Mouse (Mus musculus): ENCODE measurements around the gene Ephb2. TPM values are rescaled to one million over a fixed set of nuclear protein-coding genes. Genes with fewer than 3 reads are reported as not detected.

The Ephb2 gene
- polyA plus RNA-seq, 1 experiment from 2014 or later: 22.0 TPM

DNA sequence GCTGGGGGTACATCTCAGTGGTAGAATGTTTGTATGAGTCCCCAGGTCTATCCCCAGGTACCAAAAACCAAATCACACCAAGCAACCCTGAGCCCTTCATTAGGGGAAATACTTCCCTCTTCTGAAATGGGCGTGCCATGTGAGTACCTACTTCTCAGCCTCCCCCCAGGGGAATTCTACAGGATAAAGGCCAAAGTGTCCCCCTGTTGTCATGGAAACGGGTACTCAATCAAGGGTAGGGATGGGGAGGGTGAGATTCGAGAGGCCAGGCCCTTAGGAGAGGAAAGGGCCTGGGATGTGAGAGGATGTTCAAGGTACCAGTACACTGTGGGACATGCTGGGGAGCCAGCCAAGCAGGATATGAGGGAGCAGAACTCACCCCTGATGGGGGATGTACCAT lies 61.6 kb downstream of the Ephb2 start:
- Histone ChIP-seq H3K27me3 (replicated peaks) (no peaks in the 10 kb centered on the region), H3K36me3 (peaks cover 20% of the 10 kb centered on the region), H3K9ac (no peak overlapping the region), H3K4me1 (peaks cover 69% of the 10 kb centered on the region), H3K4me2 (replicated peaks) (no peak overlapping the region), H3K4me3 (no peak overlapping the region), H3K27ac (no peak overlapping the region), H3K9me3 (no peaks in the 10 kb centered on the region)
- 34% methylated on average over 3 of the region's 3 CpGs for WGBS
- no peak for ATAC-seq (ENCODE audit: low FRiP score, low read depth)

DNA sequence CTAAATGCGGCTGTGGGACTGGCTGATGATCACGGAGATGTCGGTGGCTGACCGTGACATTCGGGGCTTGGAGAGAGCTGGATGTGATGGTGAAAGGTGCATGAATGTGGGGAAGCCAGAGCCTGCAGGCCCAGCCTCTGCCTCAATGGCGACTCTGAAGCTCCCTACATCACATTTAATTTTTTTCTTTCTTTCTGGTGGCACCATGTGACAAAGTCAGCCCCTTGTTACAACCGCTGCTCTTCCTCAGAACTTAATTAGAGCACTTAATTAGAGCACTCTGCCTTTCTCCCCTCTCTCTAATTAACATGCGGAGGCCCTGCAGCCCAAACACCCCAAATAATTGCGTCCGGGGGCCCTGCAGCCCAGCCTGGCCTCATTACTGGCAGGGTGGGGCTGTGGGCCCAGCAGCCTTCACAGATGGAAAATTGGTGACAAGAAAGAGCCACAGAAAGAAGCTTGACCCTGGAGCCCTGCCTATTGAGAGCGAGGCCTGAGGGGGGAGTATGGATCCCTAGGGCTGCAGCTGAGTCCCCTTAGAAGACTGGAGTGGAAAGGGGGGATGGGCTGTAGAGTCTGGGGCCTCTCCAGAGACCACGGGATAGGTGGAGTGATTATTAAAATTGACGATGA lies 62.7 kb downstream of the Ephb2 start:
- Histone ChIP-seq H3K27me3 (replicated peaks) (no peaks in the 10 kb centered on the region), H3K9ac (no peak overlapping the region), H3K9me3 (0 out of 2 replicates have a peak, but pooled peaks cover 6% of the 10 kb centered on the region), H3K36me3 (peaks cover 30% of the 10 kb centered on the region), H3K4me2 (replicated peaks) (no peak overlapping the region), H3K4me3 (no peak overlapping the region), H3K4me1 (peaks cover 59% of the 10 kb centered on the region), H3K27ac (peak overlapping the region; percentile 37; the same call in 1 of the 2 replicates)
- peak; percentile 58 for ATAC-seq (ENCODE audit: low FRiP score, low read depth)
- WGBS: 39% methylated on average over 13 of the region's 13 CpGs

DNA sequence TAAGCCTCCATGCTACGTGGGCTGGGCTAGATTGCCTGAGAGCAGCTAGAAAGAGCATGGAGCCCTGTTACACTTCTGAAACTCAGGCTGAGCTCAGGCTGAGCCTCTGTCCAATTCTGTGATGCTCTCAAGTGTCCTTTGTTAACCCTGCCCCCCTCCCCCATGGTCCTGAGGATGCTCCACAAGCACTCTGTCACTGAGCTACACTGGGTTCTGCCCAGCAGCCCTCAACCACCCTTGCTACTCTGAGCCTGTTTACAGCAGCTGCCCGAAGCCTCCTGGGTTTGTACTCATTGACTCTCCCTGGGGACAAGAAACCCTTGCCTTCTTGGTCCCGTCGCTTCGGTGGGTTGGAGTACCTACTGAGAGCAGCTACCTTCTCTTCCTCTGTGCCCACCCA lies 63.5 kb downstream of the Ephb2 start:
- peak; percentile 41; the same call in 1 of the 2 replicates for ATAC-seq (ENCODE audit: low FRiP score, low read depth)
- Histone ChIP-seq H3K9ac (no peak overlapping the region), H3K4me1 (peaks cover 52% of the 10 kb centered on the region), H3K4me3 (no peak overlapping the region), H3K9me3 (0 out of 2 replicates have a peak, but pooled peaks cover 6% of the 10 kb centered on the region), H3K36me3 (peaks cover 37% of the 10 kb centered on the region), H3K4me2 (replicated peaks) (no peak overlapping the region), H3K27ac (no peak overlapping the region), H3K27me3 (replicated peaks) (no peaks in the 10 kb centered on the region)
- 58% methylated on average over 5 of the region's 5 CpGs for WGBS

DNA sequence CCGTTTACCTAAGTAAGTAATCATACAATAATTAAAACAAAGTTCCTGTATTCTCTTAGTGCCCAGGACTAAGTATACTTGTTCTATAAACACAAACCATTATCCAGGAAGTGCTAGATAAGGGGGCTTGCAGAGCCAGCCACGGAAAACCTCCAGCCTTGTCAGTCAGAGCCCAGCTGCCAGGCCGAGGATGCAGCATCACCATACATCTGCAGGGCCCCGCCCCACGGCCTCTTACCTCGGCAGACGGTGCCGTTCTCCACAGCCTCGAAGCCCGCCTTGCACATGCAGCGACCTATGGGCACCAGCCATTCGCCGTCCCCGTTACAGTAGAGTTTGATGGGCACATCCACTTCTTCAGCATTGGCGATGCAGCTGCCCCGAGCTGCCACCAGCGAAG lies 65.1 kb downstream of the Ephb2 start:
- Histone ChIP-seq H3K9ac (no peak overlapping the region), H3K9me3 (0 out of 2 replicates have a peak, but pooled peaks cover 6% of the 10 kb centered on the region), H3K27me3 (replicated peaks) (no peaks in the 10 kb centered on the region), H3K4me1 (peaks cover 36% of the 10 kb centered on the region), H3K36me3 (peaks cover 37% of the 10 kb centered on the region), H3K27ac (no peak overlapping the region), H3K4me3 (no peak overlapping the region), H3K4me2 (replicated peaks) (no peak overlapping the region)
- WGBS: 93% methylated on average over 17 of the region's 17 CpGs
- ATAC-seq (ENCODE audit: low FRiP score, low read depth): no peak

DNA sequence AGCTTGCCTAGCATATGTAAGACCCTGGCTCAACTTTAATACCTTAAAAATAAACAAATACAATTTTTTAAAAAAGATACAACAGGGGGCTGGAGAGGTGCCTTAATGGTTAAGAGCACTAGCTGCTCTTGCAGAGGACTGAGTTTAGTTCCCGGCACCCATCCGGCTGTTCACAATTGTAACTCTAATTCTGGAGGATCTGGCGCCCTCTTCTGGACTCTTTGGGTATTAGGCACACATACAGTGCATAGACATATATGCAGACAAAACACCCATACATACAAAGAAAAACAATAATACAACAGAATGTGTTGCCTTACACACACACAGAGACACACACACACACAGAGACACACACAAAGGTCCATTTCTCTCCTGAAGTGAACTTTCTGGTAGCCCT lies 67.3 kb downstream of the Ephb2 start:
- Histone ChIP-seq H3K4me3 (no peak overlapping the region), H3K4me1 (peaks cover 27% of the 10 kb centered on the region), H3K4me2 (replicated peaks) (no peak overlapping the region), H3K9me3 (0 out of 2 replicates have a peak, but pooled peaks cover 6% of the 10 kb centered on the region), H3K36me3 (peaks cover 39% of the 10 kb centered on the region), H3K9ac (no peak overlapping the region), H3K27me3 (replicated peaks) (no peaks in the 10 kb centered on the region), H3K27ac (no peak overlapping the region)
- no peak for ATAC-seq (ENCODE audit: low FRiP score, low read depth)
- WGBS: 91% methylated on average over 3 of the region's 3 CpGs

DNA sequence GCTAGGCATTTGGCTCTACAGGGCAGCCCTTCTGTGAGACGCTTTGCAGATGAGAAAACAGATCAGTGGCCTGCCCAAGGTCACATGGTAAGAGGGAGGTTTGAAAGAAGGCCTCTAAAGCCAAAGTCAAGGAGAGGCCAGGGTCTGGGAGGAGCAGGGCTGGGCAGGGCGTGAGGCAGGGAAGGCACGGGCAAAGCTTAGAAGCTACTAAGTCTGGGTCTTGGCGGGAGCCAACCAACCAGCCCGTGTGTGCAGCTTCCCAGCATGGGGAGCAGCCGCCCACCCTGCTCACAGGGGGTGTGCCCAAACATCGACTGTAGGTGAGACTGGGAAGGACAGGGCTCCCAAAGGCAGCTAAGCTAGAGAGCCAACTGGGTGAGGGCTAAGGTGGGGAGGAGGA lies 70.7 kb downstream of the Ephb2 start:
- 70% methylated on average over 7 of the region's 7 CpGs for WGBS
- Histone ChIP-seq H3K36me3 (peaks cover 25% of the 10 kb centered on the region), H3K4me2 (replicated peaks) (no peak overlapping the region)

DNA sequence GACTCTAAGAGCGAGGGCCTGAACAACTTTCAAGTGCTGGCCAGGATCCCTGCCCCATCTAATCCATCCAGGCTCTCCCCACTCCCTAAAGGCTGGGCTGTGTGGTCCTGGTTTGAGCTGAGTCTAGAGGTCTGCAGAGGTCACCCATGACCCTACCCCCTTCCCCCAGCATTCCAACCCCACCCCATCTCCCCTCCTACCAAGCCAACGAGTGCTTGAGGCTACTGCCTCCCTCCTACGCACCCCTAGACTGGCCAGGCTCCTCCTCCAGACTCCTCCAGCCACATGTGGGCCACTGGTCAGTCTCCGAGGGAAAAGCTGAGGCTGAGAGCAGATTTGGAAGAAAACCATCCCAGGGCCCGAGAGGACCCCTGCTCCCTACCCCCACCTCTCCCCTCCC lies 72.4 kb downstream of the Ephb2 start:
- 0 out of 2 replicates have a peak, but pooled peaks cover 2% of the 10 kb centered on the region for H3K9me3 ChIP-seq
- no peak overlapping the region for H3K4me3 ChIP-seq
- ATAC-seq (ENCODE audit: low FRiP score, low read depth): no peak
- H3K36me3 ChIP-seq: peaks cover 19% of the 10 kb centered on the region
- peaks cover 41% of the 10 kb centered on the region for H3K4me1 ChIP-seq
- no peak overlapping the region for H3K9ac ChIP-seq
- H3K27ac ChIP-seq: no peak overlapping the region
- no peak overlapping the region for H3K4me2 ChIP-seq (replicated peaks)
- no peaks in the 10 kb centered on the region for H3K27me3 ChIP-seq (replicated peaks)
- WGBS: 32% methylated on average over 5 of the region's 5 CpGs

More for the DNA sequence above, 70.7 kb downstream of the Ephb2 start:
- Histone ChIP-seq H3K27me3 (replicated peaks) (no peaks in the 10 kb centered on the region), H3K9ac (no peak overlapping the region), H3K4me3 (no peak overlapping the region), H3K9me3 (0 out of 2 replicates have a peak, but pooled peaks cover 6% of the 10 kb centered on the region), H3K27ac (no peak overlapping the region), H3K4me1 (peaks cover 34% of the 10 kb centered on the region)
- ATAC-seq (ENCODE audit: low FRiP score, low read depth): no peak

DNA sequence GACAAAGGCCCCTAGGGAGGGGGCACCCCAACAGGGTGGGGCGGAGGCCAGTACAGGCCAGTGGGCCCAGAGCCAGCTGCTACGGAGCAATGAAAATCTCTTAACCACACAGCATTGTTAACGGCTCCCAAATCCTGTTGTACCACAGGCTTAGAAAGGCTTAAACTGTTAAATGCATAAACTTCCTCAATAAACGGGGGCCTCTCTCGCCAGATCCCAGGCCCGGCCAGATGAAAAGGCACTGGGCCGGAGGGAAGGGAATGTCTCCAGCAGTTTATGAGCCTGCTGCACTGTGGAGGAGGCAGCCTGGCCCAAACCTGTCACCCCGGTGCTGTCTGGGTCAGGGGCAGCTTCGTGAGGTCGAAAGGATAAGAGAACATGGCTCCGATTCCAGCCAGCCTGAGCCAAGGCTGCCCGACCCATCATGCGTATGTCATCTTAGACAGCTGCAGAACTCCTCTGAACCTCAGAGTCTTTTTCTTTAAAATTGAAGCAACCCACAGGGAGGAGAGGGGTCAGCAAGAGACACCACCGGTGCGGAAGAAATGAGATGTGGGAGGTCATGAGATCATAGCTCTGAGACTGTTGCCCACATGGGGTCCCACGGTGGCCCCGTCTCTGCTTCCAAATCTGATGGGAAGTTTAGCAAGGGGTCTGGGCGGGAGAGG lies 73.9 kb downstream of the Ephb2 start:
- no peaks in the 10 kb centered on the region for H3K9me3 ChIP-seq
- no peak for ATAC-seq (ENCODE audit: low FRiP score, low read depth)
- H3K9ac ChIP-seq: no peak overlapping the region
- H3K36me3 ChIP-seq: peaks cover 10% of the 10 kb centered on the region
- peaks cover 56% of the 10 kb centered on the region for H3K4me1 ChIP-seq
- H3K4me3 ChIP-seq: no peak overlapping the region
- H3K27ac ChIP-seq: no peak overlapping the region
- no peaks in the 10 kb centered on the region for H3K27me3 ChIP-seq (replicated peaks)
- 20% methylated on average over 18 of the region's 18 CpGs for WGBS
- no peak overlapping the region for H3K4me2 ChIP-seq (replicated peaks)

DNA sequence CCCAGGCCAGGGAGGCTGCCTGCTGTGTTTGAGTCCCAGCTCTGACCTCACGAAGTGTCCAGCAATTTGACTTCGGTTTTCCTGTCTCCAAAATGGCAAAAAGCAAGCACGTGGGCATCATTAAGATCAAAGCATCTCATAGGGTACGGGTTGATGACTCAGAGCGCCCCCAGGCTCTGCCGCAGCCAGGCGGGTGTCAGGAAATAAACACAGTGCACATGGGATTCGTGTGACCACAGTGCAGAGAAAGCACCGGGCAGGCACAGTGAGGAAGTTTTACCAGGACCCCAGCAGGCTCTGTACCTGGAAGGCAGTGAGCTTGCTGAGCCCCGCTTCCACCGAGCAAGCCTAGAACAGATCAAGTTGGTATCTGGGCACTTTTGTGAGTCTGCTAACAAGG lies 74.9 kb downstream of the Ephb2 start:
- Histone ChIP-seq H3K4me1 (peaks cover 66% of the 10 kb centered on the region), H3K4me2 (replicated peaks) (no peak overlapping the region), H3K4me3 (no peak overlapping the region), H3K9ac (no peak overlapping the region), H3K27ac (no peak overlapping the region), H3K36me3 (peaks cover 10% of the 10 kb centered on the region), H3K9me3 (no peaks in the 10 kb centered on the region), H3K27me3 (replicated peaks) (no peaks in the 10 kb centered on the region)
- no peak for ATAC-seq (ENCODE audit: low FRiP score, low read depth)
- 55% methylated on average over 11 of the region's 11 CpGs for whole genome bisulfite sequencing

DNA sequence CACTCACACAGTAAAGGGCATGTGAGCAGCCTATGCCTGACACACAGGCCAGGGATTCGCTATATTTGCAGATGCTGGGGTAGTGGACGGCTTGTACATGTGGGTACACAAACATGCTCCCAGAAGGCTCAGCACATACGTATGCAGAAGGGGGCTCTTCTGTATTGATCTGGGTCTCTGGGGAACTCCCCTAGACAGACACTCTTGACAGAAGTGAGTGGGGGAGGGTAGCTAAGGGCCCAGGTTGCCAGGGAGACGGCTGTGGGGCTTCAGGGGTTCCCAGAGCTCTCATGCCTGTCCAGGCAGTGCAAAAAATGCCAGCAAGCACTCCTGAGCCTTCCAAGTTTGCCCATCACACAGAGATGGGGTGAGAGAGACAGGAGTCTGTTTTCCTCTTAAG lies 78.7 kb downstream of the Ephb2 start:
- peak overlapping the region; percentile 54 for H3K4me2 ChIP-seq (replicated peaks)
- peak; percentile 51; the same call in 1 of the 2 replicates for ATAC-seq (ENCODE audit: low FRiP score, low read depth)
- H3K4me3 ChIP-seq: no peak overlapping the region
- no peaks in the 10 kb centered on the region for H3K27me3 ChIP-seq (replicated peaks)
- no peaks in the 10 kb centered on the region for H3K9me3 ChIP-seq
- H3K4me1 ChIP-seq: peaks cover 87% of the 10 kb centered on the region
- H3K27ac ChIP-seq: peak overlapping the region; percentile 92
- WGBS: 27% methylated on average over 4 of the region's 4 CpGs
- peaks cover 8% of the 10 kb centered on the region for H3K36me3 ChIP-seq
- peak overlapping the region; percentile 33 for H3K9ac ChIP-seq

DNA sequence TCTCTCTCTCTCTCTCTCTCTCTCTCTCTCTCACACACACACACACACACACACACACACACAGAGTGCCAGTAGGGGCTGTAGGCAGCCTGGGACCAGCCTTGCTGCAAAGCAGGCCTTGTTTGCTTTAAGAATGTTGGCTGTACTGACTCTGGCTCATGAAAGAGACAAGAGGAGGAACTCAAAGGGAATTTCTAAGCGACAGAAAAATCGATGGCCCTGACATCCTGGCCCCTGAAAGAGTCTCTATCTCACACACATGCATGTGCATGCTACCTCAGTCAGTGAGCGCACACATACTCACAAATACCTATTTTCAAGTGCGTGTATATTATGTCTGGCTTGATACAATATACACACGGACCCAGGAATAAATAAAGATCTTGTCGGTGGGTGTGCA lies 79.3 kb downstream of the Ephb2 start:
- whole genome bisulfite sequencing: 36% methylated on average over 6 of the region's 6 CpGs
- ATAC-seq (ENCODE audit: low FRiP score, low read depth): no peak
- H3K9ac ChIP-seq: peak overlapping the region; percentile 30; the same call in 1 of the 2 replicates

DNA sequence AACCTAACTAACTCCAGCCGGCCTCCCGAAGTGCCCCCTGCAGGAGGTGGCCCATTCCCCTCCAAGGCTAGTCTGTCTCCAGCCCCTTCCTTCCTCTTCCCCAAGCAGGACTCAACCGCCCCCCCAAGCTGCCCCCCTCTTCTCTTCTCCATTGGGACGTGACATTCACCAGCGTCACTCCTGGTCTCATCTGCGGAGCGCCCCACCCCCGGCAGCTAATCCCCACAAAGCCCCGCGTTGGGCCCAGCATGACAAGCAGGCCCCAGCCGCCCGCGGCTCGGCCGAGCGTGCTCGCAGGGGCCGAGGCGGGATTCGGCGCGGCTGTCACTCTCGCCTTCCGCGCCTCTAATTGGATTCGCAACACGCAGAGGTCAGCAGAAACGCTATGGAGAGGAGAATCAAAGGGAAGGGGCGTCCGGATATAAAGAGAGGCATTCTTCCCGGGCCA lies 80.4 kb downstream of the Ephb2 start:
- 0% methylated on average over 30 of the region's 31 CpGs for WGBS
- peaks cover 8% of the 10 kb centered on the region for H3K36me3 ChIP-seq
- no peaks in the 10 kb centered on the region for H3K9me3 ChIP-seq
- H3K4me3 ChIP-seq: no peak overlapping the region; the same call in 1 of the 2 replicates
- H3K4me2 ChIP-seq (replicated peaks): peak overlapping the region; percentile 54
- peaks cover 86% of the 10 kb centered on the region for H3K4me1 ChIP-seq
- peak overlapping the region; percentile 30; the same call in 1 of the 2 replicates for H3K9ac ChIP-seq
- ATAC-seq (ENCODE audit: low FRiP score, low read depth): peak; percentile 68
- no peaks in the 10 kb centered on the region for H3K27me3 ChIP-seq (replicated peaks)
- peak overlapping the region; percentile 92 for H3K27ac ChIP-seq

More for the DNA sequence above, 79.3 kb downstream of the Ephb2 start:
- H3K4me2 ChIP-seq (replicated peaks): peak overlapping the region; percentile 54
- peak overlapping the region; percentile 92 for H3K27ac ChIP-seq
- peaks cover 8% of the 10 kb centered on the region for H3K36me3 ChIP-seq
- no peaks in the 10 kb centered on the region for H3K27me3 ChIP-seq (replicated peaks)
- peaks cover 86% of the 10 kb centered on the region for H3K4me1 ChIP-seq
- no peak overlapping the region for H3K4me3 ChIP-seq
- no peaks in the 10 kb centered on the region for H3K9me3 ChIP-seq
